11 mouse cellular contexts compared by ENCODE assay signal in the genomic region with DNA sequence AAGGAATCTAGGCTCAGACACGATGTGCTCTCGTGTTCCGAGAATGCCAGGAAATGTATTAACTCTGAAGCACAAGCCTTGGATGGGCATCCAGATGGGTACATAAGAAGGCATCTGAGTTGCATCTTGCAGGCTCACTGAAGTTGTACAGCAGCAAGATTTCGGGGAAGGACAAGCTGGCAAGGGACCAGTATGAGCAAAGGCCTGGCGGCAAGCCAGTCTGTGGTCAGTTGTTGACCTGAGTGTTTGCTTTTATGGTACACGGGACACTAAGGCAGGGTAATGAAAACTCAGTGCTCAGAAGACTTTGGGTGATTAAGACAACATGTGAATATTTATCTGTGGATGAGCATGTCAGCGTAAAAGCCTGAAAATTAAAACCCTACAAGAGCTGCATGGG.
DNase-seq lines count a peak whose midpoint lies in the region; ATAC-seq lines count a peak whose summit lies in the region.
"Had no signal": no experiment of that assay in that cellular context is flagged by ENCODE, and none has a peak within 500 bp of the region (broad histone marks: within the 10 kb centered on the region; RNA-seq: fewer than 3 reads in every experiment).

No protein-coding gene starts in this region.

- H3K4me2 ChIP-seq in hindbrain, embryonic 16.5 days (ENCODE audit: low read length): no peak overlapping the region
- H3K4me2 ChIP-seq: hindbrain, embryonic 12.5 days had no signal

- H3K4me3 ChIP-seq in heart, embryonic 10.5 days: no peak overlapping the region
- H3K4me3 ChIP-seq in hindbrain, embryonic 16.5 days (ENCODE audit: low read length): no peak overlapping the region
- H3K4me3 ChIP-seq: hindbrain, embryonic 12.5 days; limb, embryonic 10.5 days had no signal

- H3K27ac ChIP-seq in heart, embryonic 10.5 days: no peak overlapping the region
- no peak overlapping the region for H3K27ac ChIP-seq in hindbrain, embryonic 16.5 days (ENCODE audit: low read depth, low read length)
- H3K27ac ChIP-seq: hindbrain, embryonic 12.5 days; limb, embryonic 10.5 days had no signal

- 82% methylated on average over 7 of the region's 7 CpGs for WGBS in heart, embryonic 10.5 days
- WGBS in hindbrain, embryonic 16.5 days: 79% methylated on average over 7 of the region's 7 CpGs

- no peaks in the 10 kb centered on the region for H3K36me3 ChIP-seq in heart, embryonic 10.5 days
- H3K36me3 ChIP-seq in hindbrain, embryonic 16.5 days (ENCODE audit: control insufficient read depth, insufficient read depth, low read length): no peaks in the 10 kb centered on the region
- H3K36me3 ChIP-seq: hindbrain, embryonic 12.5 days; limb, embryonic 10.5 days had no signal

- no peak for ATAC-seq in hindbrain, embryonic 16.5 days
- ATAC-seq in inflammation-experienced regulatory T-cells, adult 6 months: no peak

- DNase-seq in heart, adult 18-20 months: peak; percentile 22 to 24
- no peak for DNase-seq in heart, embryonic 10.5 days (ENCODE audit: low spot score)
- DNase-seq in right cerebral cortex, postnatal 14 days: peak; percentile 29
- no peak for DNase-seq in right cerebral cortex, adult 2 months (ENCODE audit: low spot score in 2 of 2)
- peak; percentile 52 to 59 for DNase-seq in adrenal gland, postnatal 36 days
- DNase-seq in lung, postnatal 4 days: peak; percentile 27 to 40
- DNase-seq: gastrocnemius, postnatal 25 days had no signal

- H3K9me3 ChIP-seq in heart, embryonic 10.5 days: no peaks in the 10 kb centered on the region
- no peaks in the 10 kb centered on the region for H3K9me3 ChIP-seq in hindbrain, embryonic 16.5 days (ENCODE audit: control insufficient read depth, low read length)
- H3K9me3 ChIP-seq: hindbrain, embryonic 12.5 days; limb, embryonic 10.5 days had no signal

- no peaks in the 10 kb centered on the region for H3K27me3 ChIP-seq in heart, embryonic 10.5 days (ENCODE audit: insufficient read depth, poor library complexity, severe bottlenecking)
- H3K27me3 ChIP-seq in hindbrain, embryonic 16.5 days (replicated peaks; ENCODE audit: control insufficient read depth, insufficient read depth, low read length): no peaks in the 10 kb centered on the region
- H3K27me3 ChIP-seq: hindbrain, embryonic 12.5 days had no signal

- H3K9ac ChIP-seq in hindbrain, embryonic 16.5 days (ENCODE audit: low read depth, low read length): no peak overlapping the region
- H3K9ac ChIP-seq: hindbrain, embryonic 12.5 days had no signal

- peaks cover under 1% of the 10 kb centered on the region; the same call in 1 of the 2 replicates for H3K4me1 ChIP-seq in heart, embryonic 10.5 days
- H3K4me1 ChIP-seq in hindbrain, embryonic 16.5 days (ENCODE audit: control insufficient read depth, insufficient read depth, low read depth, low read length): peaks cover 6% of the 10 kb centered on the region

Comparison
In these comparisons a context has a peak if more than half of its experiments do, and no peak if none do; other contexts are left out.
1. DNase-seq: peak in heart, adult 18-20 months (2 of 2), right cerebral cortex, postnatal 14 days (single experiment), adrenal gland, postnatal 36 days (2 of 2) and lung, postnatal 4 days (2 of 2); none in heart, embryonic 10.5 days (single experiment) and right cerebral cortex, adult 2 months (0 of 2).